Mouse (Mus musculus) brain, adult 10 weeks (tissue): ENCODE results near the gene Bicc1. TPM values are rescaled to one million over a fixed set of nuclear protein-coding genes. Genes with fewer than 3 reads are reported as not detected.

ENCODE experiments used
- polyA plus RNA-seq: library from polyadenylated mRNA; stranded (reverse); fragments of 350-450 nt; fragmentation: Illumina TruSeq; extraction: RNeasy Lipid Tissue Mini Kit (QIAGEN cat#74804); gene quantifications from one replicate; pipeline ENCODE4 v1.2.3, GENCODE M21; 2015; ENCODE audit warnings: low read depth, low replicate concordance

Gene Bicc1
- polyA plus RNA-seq: 3.5 TPM

DNA sequence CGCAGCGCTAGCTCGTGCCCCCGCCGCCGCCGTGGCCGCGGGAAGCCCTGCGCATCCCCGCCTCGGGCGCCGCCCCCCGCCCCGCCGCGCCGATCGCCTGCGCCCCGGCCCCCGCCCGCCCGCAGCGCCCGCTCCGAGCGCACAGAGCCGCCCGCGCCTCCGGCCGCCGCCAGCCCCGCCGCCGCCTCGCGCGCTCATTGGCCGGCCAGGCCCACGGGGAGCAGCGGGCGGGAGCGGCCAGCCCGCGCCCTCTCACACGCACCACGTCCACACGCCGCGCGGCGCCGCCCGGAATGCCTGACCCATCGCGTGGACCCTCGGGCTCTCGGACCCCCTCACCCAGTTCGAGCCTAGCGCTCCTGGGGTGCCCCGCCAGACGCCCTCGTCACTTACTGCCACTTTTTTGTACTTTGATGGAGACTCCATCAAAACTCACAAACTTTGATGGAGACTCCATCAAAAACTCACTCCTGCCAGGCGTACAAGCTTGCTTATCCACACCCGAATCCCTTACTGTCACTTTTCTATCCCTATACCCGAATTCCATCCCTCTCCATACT, at the start of gene Bicc1:
Bicc1 (minus strand) TSS at position 25 of the 560 bp plus-strand sequence.

Other genes starting within 250 kb of the Bicc1 start
- 53.6 TPM for gene Tfam, start 78.6 kb upstream of the Bicc1 start, polyA plus RNA-seq
- 82.1 TPM for gene Ube2d1, start 125.6 kb upstream of the Bicc1 start, polyA plus RNA-seq
- 188 TPM for gene Cisd1, start 185.3 kb upstream of the Bicc1 start, polyA plus RNA-seq
- 16.3 TPM for gene Ipmk, start 188.1 kb upstream of the Bicc1 start, polyA plus RNA-seq